Mouse (Mus musculus): Measurements from ENCODE around the gene Jun.

- no peak for TF ChIP-seq CTCF (IDR thresholded peaks at IDR 0.05; ENCODE audit: low read depth)
- no peak for TF ChIP-seq EP300 (IDR thresholded peaks at IDR 0.05; ENCODE audit: low read depth)
These were observed 40.5 kb upstream of the Jun start for GRCm38 (mm10) chr4:95092516-95092915.
